Mouse (Mus musculus): ENCODE measurements at regions not wholly inside any gene's neighbourhood (a gene's known extent, or its start where the extent isn't known, plus 50 kb on each side); places are given as distances from the start of the nearest gene placed in this dataset.

GRCm38 (mm10) chr1:42260033-42260925 is 435.3 kb upstream of the Pou3f3 start:
- no peak for DNase-seq
- intact Hi-C loops (cut with DNase I) = loop anchor here (10.0 kb wide), 2 partner anchors 285 to 365 kb away; no protein-coding TSS in a partner anchor

- intact Hi-C loops (cut with DNase I) = loop anchor here (10.0 kb wide), 2 partner anchors 284 to 366 kb away; no protein-coding TSS in a partner anchor
Measured at GRCm38 (mm10) chr1:42261031-42261430, 434.5 kb upstream of the Pou3f3 start.

GRCm38 (mm10) chr1:42261800-42262199 is 433.8 kb upstream of the Pou3f3 start:
- intact Hi-C loops (cut with DNase I) = loop anchor here (2.0 to 10.0 kb wide), 3 partner anchors 283 to 429 kb away; no protein-coding TSS in a partner anchor
- DNase-seq = no peak

More at GRCm38 (mm10) chr1:42261031-42261430, 434.5 kb upstream of the Pou3f3 start:
- no peak for DNase-seq

DNA sequence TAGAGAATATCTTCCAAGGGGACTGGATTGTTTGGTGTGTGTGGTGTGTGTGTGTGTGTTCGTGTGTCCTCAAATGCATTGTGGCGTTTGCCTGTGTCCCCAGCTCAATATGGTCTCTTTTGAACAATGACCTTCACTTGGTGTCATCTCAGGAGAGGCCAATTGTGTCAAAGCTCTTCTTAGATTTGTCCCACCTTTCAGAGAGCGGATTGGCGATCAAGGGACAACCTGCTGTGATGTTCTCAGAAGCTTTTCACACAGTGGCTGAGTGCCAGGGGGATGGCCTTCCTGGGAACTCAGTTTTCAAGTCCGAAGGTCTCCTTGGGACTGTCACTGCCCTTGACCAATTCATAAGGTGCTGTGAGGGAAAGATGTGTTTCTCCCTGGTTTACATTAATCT is 433.0 kb upstream of the Pou3f3 start:
- peak; percentile 31 for DNase-seq

DNA sequence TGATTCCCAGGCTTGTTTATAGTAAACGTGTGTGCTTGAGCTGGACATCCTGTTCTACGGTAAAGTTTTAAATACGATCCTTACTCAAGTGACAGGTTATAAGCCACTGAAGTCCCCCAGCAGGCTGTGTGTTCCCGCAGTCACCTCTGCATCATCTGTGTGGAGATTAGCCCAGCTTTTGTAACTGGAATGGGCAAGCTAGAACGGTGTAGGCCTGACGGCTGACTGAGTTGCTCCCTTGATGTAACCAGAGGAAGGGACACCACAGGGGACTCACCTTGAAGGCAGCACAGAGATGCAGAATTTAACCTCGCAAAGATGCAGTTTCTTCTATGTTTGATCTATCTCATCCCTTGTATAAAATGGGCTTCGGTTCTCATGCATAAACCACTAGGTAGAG is 418.4 kb upstream of the Pou3f3 start:
- intact Hi-C loops (cut with DNase I) = no loop called here
- no peak for DNase-seq

More for the DNA sequence above, 433.0 kb upstream of the Pou3f3 start:
- intact Hi-C loops (cut with DNase I) = loop anchor here (2.0 to 10.0 kb wide), 3 partner anchors 282 to 428 kb away; no protein-coding TSS in a partner anchor

GRCm38 (mm10) chr1:42295841-42296240 is 399.7 kb upstream of the Pou3f3 start:
- DNase-seq = no peak
- intact Hi-C loops (cut with DNase I) = no loop called here

DNA sequence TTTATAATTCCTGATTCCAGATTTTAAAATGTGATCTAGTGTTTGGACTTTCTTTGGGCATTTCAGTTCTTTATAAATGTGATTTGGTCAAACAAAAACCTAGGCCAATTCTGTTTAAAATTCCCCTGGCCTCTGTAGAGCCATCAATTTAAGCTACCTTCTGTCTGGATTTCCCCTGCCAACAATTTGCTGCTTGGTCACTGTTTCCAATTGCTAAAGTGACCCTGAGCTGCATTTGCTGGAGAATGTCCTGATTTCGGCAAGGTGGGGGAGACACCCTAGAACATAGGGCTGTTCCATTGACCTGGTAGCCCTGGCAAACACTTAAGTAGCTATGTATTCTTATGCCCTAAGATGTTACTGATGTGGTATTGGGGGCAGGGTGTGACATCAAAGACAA is 386.3 kb upstream of the Pou3f3 start:
- intact Hi-C loops (cut with DNase I) = no loop called here
- DNase-seq = no peak

- intact Hi-C loops (cut with DNase I) = no loop called here
- no peak for DNase-seq
Measured at GRCm38 (mm10) chr1:42313494-42313893, 382.1 kb upstream of the Pou3f3 start.

DNA sequence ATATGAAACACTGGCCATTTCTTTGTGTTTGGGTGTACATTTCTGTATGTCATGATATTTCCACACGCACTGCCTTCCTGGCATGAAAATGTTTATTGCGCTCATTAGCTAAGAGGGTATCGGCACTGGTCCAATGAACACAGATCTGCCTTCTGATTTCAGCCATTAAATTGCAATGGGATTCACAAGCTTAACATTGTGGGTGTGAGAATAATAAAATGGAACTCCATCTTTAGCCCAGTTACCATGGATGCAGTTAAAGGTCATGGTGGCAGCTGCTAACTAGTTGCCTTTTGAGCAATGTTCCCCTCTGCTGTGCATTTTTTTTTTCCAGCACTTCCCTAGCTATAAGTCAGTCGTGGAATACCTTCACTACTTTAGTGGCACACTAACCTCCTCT is 343.7 kb upstream of the Pou3f3 start:
- intact Hi-C loops (cut with DNase I) = no loop called here
- no peak for DNase-seq

DNA sequence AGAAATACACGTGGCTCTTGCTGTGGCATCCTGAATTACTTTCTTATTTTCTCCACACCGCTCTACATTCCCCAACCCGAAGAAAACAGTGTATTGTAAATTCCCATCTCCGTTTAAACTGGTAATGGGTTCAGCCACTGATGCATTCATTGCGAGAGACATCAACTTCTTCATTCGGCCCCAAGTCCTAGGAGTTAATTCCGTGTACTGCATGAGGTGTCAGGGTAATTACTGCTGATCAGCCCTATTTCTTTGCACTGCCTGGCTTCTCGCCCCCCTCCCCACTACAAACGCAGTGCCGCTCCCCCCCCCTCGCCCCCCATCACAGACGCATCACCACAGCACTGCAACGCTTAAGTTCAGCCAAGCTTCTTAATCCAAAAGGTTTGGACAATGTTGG is 343.2 kb upstream of the Pou3f3 start:
- intact Hi-C loops (cut with DNase I) = no loop called here
- DNase-seq = no peak

- peak; percentile 2 for DNase-seq
- intact Hi-C loops (cut with DNase I) = no loop called here
Measured at GRCm38 (mm10) chr1:42353096-42353495, 342.5 kb upstream of the Pou3f3 start.

- intact Hi-C loops (cut with DNase I) = no loop called here
- no peak for DNase-seq
Measured at GRCm38 (mm10) chr1:42354020-42354419, 341.5 kb upstream of the Pou3f3 start.

DNA sequence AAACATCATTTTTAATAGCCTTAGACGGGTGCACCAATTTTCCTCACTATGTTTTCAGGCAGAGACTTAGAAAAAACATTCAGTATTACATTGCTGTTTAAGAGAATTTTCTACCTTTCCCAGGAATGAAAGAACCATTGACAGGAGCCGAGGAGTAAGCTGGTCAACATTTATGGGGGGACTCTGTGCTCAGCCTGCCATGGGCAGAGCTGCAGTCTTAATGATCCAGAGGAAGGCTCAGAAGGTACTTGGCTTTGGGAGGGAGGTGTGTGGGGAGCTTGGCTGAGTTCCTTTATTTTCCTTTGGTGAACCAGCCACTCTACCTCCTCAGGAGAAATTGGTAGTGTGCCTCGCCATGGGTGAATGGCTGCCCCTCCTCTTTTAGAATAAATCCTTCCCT is 333.1 kb upstream of the Pou3f3 start:
- intact Hi-C loops (cut with DNase I) = no loop called here

DNA sequence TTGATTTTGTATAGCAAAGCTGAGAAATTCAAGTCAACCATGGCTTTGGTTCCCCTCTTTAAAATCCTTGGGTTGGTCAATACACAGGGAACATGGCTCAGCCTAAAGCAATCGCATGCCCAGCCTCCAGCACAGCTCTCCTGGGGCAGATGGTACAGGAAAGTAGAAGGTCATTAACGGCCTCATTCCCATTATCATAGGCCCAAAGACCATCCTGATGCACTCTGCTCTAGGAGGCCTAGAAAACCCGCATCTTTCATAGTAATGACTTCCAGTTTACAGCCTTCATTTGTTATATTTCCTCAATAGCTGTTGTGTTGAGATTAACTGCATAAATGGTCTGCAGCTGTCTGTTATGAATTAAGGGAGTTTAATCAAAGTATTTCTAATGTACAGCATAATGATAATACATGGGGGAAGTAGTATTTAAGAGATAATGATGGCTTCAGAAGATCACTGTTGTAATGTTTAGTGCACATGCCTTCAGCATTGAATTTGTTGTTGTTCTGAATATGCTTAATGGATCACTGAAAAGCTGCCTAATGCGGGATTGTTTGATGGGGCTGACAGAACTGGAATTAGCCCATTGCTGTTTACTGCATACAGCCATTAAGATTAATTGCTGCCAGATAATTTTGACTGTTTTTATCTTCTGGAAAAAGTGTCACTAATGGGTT is 329.8 kb upstream of the Pou3f3 start:
- intact Hi-C loops (cut with DNase I) = no loop called here
- DNase-seq = no peak

More for the DNA sequence above, 333.1 kb upstream of the Pou3f3 start:
- no peak for DNase-seq

- DNase-seq = no peak
- intact Hi-C loops (cut with DNase I) = no loop called here
Measured at GRCm38 (mm10) chr1:42387919-42388684, 307.5 kb upstream of the Pou3f3 start.

- no peak for DNase-seq
- intact Hi-C loops (cut with DNase I) = no loop called here
Measured at GRCm38 (mm10) chr1:42388740-42389139, 306.8 kb upstream of the Pou3f3 start.

GRCm38 (mm10) chr1:42395651-42396260 is 299.8 kb upstream of the Pou3f3 start:
- DNase-seq = no peak
- intact Hi-C loops (cut with DNase I) = no loop called here

- intact Hi-C loops (cut with DNase I) = no loop called here
- peak; percentile 5 for DNase-seq
Measured at GRCm38 (mm10) chr1:42398461-42399154, 297.0 kb upstream of the Pou3f3 start.

- no peak for DNase-seq
- intact Hi-C loops (cut with DNase I) = no loop called here
Measured at GRCm38 (mm10) chr1:42415817-42416538, 279.6 kb upstream of the Pou3f3 start.
